Mouse (Mus musculus) adrenal gland, adult 18-20 months (tissue): ENCODE results near the gene Nrl. TPM values are rescaled to one million over a fixed set of nuclear protein-coding genes. Genes with fewer than 3 reads are reported as not detected.

Experiments
- DNase-seq, 2 experiments: peaks; one replicate each; pipeline ENCODE4 v3.0.0; 2021 to 2022; ENCODE audit warnings: low spot score in 2 of 2
- long read RNA-seq, 2 experiments: library from polyadenylated mRNA; stranded (forward); transcript quantifications; one replicate each; pipeline ENCODE4 v2.0.0; 2021
- total RNA-seq, 2 experiments: library from RNA; stranded (reverse); gene quantifications; 1 replicate in 1 of 2; 2 replicates in 1 of 2; pipeline ENCODE4 v1.2.3; 2021

Nrl gene
- total RNA-seq, result not detected
- long read RNA-seq, experiment 1, result 0 reads
- long read RNA-seq, experiment 2, result 0 reads

DNA sequence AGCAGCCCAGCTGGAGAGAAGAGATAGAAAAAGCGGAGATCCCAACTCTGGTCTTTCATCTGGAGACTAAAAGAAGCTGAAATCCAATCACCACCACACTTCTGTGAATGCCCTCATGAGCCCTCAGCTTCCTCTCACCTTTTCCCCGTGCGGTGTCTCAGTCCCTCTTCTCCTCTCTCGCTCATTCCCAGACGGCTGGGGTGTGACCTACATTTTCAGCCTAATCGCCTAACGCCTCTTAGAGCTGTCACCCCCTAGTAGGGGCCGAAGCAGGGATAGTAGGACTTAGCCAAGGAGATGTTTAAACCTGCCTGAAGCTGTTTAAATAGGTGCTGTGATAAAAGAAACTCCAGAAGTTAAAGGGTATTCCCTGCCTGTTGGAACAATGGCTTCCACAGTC is at the start of gene Nrl:
Gene Nrl (minus strand): TSS at position 197 of the 400 bp plus-strand sequence.
- no peak for DNase-seq

DNA sequence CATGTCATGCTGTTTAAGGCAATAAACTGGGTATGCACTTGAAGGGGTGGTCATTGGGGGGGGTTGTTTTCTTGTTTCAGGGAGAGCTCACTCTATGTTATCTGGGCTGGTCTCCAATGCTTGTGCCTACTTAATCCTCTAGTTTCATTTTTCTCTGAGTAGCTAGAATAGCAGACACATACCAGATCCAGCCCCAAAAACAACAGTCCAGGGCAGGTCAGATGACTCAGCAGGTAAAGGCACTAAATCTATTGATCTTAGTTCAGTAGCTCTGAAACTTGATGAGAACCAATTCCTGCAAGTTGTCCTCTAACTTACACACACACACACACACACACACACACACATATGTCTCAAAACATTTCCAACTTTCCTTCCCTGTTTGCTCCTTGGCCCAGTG is 47.0 kb upstream of the Nrl start:
- no peak for DNase-seq

DNA sequence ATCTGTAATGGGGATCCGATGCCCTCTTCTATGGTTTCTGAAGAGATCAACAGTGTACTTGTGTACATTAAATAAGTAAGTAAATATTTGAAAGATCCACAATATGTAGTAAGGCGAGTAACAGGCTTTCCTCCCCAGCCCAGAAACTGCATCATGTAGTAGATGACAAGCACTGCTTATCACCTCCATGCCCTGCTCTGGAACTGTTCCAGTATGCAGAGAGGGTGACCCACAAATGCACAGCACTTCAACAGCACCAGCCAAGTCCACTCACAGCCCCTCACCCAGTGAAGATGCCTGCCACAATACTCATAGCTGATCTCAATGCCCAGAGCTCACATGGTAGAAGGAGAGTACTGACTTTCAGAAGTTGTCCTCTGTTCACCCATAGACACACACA is 45.8 kb upstream of the Nrl start:
- no peak for DNase-seq

DNA sequence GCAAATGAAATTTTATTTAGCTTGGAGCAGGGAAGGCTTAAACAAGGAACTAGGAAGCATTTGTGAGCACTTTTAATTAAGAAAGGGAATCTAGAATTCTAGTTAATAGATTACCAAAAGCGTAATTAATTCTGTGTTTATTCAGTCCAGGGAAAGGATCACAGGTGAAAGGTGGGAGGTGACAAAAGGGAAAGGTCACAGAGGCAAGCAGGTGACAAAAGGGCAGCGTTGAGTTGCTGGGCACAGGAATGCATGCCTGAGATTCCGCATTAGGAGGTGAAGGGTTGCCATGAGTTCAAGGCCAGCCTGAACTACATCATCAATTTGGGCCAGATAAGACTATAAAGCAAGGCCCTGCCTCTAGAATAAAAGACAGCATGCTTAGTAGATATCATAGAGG is 42.7 kb upstream of the Nrl start:
- no peak for DNase-seq

DNA sequence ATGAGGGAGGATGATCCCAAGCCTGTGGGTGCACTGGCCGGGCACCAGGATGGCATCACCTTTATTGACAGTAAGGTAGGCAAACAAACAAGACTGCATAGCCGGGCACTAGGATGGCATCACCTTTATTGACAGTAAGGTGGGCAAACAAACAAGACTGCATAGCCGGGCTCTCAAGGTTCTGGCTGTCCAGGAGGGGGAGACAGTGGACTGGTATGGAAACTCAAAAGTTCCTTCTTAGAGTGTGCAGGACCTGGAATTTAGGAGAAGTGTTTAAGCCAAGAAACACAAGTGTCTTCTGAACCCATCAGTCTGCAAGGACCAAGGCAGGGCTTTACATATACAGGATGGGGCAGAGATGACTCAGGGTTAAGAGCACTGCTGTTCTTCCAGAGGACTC is 41.0 kb upstream of the Nrl start:
- no peak for DNase-seq

DNA sequence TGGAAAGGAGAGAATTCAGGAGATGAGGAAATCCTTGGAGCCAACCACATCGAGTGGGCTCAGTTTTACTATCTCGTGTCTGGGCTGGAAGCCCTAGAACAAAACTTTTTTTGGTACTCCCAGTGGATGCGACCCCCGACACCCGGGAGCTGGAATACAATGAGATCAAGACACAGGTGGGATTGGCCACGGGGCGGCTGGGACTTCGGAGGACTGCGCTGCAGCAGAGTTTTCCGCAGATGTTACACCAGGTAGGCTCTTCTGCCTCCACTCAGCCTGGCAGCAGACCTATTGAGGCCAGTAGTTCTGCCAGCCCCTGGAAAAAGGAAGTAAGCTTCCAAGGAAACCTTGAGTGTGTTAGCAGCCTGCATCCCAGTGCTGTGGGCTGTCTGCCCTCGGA is 38.5 kb upstream of the Nrl start:
- no peak for DNase-seq

DNA sequence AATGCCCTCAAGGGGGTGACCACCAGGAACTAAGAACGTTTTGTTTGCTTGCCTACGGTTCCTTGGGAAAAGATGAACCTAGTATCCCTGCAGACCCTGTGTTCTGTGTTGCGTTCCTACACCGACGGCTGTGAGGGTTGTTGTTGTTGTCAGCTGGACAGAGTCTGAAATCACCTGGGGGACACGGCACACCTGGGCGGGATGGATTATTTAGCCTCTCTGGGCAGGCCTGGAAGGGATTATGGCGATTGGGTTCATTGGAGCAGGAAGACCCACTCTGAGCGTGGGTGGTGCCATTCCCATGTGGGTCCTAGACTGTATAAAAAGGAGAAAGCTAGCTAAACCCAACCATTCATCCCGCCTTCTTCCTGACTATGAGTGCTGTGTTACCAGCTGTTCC is 37.1 kb upstream of the Nrl start:
- no peak for DNase-seq

DNA sequence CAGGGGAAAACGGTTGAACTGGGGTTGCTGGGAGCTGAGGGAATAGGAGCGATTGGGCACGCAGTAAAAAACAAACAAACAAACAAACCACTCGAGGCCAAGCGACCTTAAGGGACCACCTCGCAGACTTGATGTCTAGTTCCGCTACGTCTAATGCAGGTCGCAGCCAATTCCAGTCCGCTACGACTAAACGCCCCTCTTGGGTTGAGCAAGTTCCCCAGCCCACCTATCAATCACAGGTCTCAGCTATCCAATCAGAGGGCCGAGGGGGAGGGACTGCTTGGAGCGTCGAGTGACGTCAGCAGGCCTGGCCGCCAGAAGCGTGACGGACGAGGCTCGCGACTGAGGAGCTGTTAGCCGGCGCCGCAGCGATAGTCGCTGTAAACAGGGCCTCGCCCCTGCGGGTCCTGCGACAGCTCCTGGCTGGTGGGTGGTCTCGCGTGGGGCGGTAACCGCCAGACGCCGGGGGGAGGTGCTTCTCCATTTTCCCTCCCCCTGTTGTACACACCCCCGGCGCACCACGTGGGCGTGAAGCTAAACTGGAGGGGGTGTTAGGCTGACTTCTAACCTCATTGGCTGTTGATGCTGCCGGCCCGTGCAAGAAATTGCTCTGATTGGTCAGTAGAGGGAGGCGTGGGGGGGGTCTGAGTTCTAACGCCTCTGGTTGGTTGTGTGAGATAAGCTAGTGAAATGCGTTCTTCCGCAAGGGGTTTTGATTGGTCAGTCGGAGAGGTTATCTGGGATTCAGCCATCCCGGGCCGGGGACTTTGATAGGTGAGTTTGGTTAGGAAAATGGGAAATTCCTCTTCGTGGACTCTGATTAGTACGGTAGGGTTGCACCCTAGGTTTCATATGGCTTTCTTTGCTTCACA is 35.7 kb upstream of the Nrl start, which contains the start of gene A730061H03Rik:
Gene A730061H03Rik (minus strand): TSS at position 205 of the 872 bp plus-strand sequence.
- peak; percentile 92 to 94 for DNase-seq

DNA sequence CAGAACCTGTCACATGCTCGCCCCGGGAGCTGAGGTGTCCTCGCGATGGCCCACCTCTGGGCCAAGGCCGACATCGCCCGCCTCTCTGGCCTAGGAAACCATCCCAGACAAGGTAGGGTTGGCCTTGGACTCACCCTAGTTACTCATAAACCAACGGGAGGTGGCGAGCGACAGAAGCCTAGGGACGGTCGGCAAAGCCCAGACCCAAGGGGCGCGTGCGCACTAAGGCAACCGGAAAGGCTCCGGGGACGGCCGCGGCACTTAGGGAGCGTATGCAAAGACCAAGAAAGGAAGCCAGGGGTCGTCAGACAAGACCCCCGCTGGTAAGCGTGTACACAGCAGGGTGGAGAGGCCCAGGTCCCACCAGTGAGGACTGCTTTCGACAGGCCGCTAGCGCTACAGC is 35.0 kb upstream of the Nrl start, which contains the start of gene Dcaf11:
Gene Dcaf11 (plus strand): TSS at position 208 of the 403 bp plus-strand sequence.
- peak; percentile 81 to 84 for DNase-seq

DNA sequence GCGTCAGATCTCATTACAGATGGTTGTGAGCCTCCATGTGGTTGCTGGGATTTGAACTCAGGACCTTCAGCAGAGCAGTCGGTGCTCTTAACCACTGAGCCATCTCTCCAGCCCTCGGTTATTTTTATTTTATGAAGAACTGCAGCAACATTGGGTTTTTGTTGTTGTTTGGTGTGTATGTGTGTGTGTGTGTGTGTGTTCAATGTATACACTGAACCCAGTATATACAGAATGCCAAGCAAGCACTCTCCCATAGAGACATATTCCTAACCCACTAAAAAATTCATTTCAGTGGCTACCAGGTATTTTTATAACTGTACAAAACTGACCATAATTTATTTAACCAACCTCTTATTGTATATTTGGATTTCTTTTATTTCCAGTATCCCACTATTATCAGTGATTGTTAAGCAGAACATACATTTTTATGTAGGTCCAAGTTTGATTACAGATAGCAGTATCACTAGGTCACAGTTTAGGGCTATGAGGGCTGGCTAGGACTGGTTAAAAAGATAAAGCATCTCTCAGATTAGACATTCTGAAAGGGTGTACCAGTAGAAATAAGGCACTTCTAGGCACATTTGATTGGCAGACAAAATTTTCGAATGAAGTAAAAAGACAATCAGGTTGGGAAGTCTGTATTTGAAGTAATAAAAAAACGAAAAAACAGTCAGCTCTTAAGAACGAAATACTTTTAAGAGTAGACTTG is 34.1 kb upstream of the Nrl start:
- DNase-seq, result no peak

DNA sequence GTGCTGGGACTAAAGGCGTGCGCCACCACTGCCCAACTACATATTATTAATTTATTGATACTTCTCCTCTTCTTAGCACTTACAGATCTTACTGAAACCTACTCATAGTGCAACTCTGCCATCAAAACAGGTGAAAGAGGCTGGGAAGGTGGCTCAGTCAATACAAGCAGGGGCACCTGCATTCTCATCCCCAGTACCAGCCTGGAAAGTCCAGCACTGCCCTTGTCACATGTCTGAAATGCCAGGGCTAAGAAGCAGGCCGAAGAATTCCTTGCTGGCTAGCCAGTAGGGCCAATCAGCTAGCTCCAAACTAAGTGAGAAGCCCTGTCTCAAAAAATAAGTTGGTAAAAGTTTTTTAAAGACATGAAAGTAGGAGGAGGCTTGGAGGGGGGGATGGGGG is 32.8 kb upstream of the Nrl start:
- DNase-seq, result no peak

DNA sequence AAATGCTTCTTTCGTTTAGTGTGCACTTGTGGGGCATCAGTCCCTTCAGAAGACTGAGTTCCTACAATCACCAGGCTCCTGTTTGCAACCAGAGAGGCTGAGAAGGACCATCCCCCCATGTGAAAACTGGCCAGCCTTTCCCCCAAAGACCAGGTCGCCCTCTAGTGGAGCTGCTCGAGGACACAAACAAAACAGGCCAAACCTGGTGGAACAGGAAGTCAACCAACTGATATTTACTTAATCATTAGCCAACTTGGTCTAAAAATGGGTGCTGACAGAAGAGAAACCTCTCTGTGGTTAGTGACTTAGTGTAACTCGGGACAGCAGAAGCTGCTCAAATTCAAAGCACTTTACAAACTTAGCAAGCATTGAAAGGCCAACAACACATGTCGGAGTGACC is 32.2 kb upstream of the Nrl start:
- DNase-seq, result peak; percentile 72 to 74

DNA sequence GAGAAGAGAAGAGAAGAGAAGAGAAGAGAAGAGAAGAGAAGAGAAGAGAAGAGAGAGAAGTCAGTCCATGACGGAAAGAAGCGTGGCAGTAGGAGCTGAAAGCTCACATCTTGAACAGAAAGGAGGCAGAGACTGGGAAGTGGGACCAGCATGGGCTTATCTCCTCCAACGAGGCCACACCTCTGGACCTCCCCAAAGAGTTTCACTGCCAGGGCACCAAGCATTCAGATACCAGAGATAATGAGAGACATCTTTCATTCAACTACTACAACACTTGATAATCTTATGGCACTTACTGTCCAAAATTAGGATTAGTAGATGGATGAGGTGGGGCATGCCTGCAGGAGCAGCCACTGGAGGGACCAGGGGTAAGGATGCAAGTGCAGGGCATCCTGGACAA is 31.0 kb upstream of the Nrl start:
- DNase-seq, result no peak

DNA sequence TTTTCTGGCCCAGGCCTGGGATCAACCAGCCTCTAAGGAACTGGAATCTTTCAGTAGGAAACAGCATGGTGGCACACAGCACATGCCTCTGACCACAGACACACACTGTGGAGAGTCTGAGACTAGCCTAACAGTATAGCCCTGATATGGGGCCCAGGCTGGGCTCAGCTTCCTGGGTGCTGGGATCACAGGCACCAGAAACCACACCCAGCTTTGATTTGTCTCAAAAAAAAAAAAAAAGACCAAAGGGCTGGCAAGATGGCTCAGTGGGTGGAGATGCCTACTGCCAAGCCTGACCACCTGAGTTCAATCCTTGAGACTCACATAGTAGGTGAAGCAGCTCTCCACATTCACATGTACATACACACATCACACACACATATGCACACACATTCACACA is 29.9 kb upstream of the Nrl start:
- DNase-seq, result no peak

DNA sequence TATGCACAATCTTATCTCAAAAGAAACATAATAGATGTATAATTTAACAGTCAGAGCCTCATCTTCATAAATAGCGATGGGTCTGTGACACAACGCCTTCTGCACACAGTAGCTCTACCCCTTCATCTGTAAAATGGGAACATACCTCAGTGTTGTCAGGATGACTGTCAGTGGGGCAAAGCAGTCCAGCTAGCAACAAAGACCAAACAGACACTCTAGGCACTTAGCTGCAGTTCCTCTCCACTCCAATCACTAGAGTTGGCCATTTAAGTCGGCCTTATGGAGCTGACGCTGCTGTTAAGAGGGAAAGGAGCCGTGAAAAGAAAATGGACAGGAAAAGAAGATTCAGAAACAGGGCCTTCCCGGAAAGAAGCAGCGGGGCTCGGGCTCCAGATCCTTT is 27.0 kb upstream of the Nrl start:
- no peak for DNase-seq

DNA sequence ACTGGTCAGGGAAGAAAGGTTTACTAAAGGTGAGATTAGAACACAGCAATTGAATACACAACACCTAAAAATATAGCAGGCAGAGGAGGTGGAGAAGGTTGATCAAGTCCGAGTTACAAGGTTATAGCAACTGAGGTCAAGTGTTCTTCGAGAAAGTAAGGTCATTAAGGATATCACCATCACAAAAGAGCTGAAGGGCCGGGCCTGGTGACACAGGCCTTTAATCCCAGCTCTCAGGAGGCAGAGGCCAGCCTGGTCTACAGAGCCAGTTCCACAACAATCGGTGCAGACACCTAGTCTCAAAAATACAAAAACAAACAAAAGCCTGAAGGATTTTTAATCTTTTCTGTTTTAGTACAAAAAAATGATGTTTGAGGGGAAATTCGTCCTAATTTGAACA is 26.6 kb upstream of the Nrl start:
- DNase-seq, result no peak

DNA sequence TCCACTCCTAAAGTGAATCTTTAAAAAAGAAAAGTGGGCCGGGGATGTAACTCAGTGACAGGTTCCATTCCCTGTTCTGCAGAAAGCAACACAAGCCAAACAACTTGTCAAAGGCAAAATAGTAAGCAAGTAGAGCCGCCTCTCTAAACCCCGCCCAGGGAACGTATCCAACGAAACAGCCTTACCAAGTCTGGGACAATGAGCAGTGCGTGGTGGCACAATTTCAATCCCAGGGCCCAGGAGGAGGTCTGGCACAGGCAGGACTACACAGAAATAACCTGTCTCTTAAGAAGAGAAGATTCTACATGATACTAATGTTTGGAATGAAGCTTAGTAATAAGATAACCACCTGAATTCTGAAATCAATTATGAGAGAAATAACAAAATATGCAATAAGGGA is 25.4 kb upstream of the Nrl start:
- no peak for DNase-seq

DNA sequence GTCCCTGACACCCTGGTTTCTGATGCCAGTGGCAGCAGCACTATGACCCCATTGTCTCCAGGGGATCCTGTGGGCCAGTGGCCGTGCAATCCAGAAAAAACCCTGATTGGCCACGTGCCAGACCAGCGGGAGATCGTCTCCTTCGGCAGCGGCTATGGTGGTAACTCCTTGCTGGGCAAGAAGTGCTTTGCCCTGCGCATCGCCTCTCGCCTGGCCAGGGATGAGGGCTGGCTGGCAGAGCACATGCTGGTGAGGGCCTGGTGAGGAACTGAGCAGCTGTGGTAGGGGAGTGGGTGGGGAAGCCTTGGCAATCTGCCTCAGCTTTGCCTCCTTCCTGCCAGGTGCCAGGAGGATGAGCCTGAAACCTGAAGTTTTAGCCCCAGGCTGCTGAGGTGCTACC is 19.6 kb upstream of the Nrl start:
- no peak for DNase-seq

DNA sequence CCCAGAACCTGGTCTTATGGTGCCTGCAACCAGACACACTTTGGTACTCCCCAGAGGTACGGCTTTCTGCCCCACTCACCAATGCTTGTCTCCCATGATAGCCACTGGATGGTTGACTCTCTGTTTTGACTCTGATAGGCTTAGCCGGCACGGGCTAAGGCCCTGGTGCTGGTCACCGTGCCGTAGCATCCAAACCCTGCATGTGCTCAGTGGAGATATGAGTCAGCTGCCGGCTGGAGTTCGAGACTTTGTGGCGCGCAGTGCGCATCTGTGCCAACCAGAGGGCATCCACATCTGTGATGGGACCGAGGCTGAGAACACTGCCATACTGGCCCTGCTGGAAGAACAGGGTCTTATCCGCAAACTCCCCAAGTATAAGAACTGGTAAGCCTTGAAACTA is 17.5 kb upstream of the Nrl start:
- no peak for DNase-seq

DNA sequence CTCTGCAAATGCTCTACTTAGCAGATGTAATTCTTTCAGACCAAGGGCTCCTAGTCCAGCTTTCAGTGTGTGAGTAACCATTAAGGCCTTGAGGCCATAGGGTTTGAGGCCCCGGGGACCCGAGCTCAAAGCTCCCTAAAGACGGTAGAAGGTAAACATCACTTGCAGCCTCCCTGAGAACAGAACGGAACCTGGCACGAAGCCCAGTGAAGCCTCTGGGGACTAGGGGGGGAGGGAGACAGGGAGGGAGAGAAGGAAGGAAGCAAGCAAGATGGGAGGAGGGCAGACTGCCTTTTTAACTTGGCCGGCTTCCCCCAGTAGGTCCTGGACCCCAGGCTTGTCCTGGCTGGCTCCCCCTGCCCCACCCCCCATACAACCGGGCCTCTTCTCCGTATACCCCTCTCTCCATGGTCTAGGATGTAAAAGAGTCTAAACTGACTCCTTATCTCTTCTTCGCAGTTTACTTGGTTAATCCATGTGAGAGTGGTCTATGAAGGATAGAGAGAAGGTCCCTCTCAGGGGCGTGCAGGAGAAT is 16.1 kb upstream of the Nrl start:
- peak; percentile 68 to 80 for DNase-seq

DNA sequence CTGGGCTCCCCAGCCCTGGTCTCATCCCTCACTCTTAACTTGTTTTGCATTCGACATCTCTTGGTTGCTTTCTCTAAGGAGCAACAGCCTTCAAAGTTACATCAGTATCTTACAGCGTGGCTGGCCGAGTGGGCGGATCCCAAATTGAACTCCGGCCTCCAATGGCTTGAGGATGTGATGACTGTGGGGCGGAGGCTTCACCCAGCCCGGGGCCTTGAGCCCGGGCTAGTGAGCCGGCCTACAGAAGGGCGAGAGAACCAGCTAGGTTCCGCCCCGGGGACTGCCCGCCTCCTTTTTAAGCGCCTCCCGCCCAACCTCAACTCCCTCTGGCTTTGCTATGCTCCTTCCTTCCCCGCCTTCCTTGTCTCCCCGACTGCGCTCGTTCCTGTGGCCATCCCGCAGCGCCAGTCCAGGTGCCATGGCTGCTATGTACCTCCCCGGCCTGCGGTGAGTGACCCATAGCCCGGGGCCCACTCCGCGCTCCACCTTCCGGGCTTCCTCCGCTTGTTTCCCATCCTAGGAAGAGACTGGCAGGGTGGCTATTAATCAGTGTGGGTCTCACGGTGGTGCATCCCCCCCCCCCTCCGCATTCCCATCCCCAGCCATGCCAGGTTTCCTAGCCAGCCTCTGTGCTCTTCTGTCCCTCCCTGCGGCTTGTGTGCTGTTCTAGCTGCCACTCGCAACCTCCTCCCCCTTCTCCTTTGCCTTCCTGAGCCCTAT is 15.4 kb upstream of the Nrl start, which contains the start of gene Pck2:
Gene Pck2 (plus strand): TSS at position 200 of the 720 bp plus-strand sequence.
- peak; percentile 76 to 84 for DNase-seq
